Mouse (Mus musculus): ENCODE measurements at regions not wholly inside any gene's neighbourhood (a gene's known extent, or its start where the extent isn't known, plus 50 kb on each side); places are given as distances from the start of the nearest gene placed in this dataset.
"Not testable (repeated sequence)": the region's sequence is repeated elsewhere in the genome, so short reads cannot be mapped to it uniquely, and the experiment has no call there.

DNA sequence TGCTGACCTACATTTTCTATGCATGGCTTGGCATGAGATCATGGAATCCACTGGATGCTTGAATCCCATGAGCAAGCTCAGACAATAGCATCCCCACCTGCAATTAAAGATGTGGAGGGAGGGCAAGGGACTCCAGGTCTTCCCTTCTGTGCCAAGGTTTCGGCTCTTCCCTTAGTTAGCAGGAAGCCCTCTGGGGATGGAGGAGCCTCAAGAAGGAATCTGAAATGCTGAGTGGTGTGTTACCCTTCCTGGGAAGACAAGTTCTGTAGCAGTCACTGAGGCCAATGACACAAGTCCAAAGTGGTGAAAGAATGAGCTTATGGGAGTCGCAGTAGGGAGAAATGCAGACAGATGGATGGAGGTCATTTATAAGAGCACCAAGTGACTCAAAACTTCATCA lies 125.4 kb upstream of the Dapk1 start:
- no peak for DNase-seq (ENCODE audit: low read depth)

DNA sequence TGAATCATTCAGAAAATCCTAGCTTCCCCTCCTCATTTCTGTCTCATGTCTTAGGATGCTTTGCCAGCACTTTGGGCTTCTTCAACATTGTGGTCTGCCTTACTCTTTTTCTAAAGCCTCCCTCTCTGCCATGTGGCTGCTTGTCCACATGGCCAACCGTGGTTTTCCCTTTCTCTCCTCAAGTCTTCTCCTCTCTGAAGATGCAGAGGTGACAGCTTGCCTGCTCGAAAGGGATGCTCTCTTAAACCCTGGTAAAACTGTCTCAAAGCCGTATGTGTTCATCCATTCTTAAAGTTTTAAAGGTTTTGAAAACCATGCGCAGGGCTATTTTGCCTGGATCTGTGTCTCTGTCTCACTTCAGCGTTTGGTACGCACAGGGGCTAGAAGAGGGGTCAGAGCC lies 123.4 kb upstream of the Dapk1 start:
- no peak for DNase-seq (ENCODE audit: low read depth)

DNA sequence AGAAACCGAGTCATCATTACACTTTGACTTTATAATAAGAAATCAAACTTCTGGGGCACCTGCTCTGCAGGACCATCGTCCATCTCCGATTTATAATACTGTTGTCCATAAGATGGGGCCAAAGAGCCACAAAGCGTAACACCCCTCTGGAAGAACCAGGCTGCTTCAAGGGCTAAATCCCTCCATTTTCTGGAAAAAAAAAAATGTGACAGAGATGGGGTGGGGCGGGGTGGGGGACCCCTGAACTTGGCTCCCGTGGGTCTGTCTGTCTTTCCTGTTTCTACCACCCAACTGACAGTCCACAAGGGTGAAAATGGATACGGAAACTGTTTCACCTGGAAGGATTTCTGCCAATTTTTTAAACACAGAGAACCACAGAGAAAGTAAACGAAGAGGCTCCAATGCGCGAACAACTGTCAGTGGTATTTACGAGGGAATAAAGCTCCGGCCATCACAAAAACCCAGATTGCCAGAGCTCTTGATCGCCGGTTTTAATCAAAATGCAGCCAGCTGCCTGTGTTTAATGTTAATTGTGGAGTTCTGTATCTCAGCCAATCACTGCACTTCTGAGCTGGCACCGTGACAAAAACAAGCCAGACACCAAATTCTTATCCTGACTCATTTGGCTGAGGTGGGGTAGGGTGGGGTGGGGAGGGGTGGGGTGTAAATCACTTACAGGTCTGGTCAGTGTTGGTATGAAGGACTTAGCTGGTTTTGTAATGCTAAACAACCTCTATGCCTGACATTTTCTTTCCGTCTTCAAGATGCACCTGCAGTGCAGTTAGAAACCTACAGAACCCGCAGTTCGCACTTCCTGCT lies 122.5 kb upstream of the Dapk1 start:
- no peak for DNase-seq (ENCODE audit: low read depth)

DNA sequence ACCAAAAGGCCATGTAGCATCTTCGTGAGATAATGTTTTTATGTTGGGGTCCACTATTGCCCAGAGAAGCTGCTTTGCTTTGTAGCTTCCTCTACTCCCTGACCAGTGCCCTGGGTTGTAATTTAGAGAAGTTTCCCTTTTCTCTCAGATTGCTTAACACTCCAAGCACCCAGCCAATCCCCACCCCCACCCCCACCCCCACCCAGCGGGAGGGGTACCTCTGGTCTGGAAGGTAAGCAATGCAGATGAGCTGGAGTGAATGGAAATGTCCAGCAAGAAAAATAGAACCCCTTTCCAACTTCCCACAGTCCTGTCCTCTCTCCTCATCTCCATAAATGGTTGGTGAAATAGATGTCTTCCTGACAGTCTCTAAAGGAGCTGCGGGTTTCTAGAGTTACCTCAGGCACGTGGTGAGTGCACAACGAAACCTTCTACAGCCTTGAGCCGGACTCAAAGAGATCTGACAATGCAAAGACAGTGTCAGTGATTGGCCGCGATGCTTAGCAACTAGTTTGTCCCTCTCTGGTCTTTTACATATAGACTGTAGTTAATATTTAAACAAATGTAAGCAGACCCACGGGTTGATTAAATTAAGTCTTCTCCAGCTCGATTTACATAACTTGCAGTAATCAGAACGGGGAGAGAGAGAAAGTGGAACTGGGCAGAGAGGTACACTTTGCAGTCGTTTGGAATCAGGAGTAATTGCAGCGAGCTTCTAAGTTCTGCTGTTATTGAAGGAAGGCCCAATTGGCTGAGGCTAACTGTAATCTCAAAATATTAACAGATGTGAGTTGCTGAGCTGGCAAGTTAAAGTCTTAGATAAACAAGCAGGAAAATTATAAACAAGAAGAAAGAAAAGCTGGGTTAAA lies 121.7 kb upstream of the Dapk1 start:
- DNase-seq (ENCODE audit: low read depth): no peak

DNA sequence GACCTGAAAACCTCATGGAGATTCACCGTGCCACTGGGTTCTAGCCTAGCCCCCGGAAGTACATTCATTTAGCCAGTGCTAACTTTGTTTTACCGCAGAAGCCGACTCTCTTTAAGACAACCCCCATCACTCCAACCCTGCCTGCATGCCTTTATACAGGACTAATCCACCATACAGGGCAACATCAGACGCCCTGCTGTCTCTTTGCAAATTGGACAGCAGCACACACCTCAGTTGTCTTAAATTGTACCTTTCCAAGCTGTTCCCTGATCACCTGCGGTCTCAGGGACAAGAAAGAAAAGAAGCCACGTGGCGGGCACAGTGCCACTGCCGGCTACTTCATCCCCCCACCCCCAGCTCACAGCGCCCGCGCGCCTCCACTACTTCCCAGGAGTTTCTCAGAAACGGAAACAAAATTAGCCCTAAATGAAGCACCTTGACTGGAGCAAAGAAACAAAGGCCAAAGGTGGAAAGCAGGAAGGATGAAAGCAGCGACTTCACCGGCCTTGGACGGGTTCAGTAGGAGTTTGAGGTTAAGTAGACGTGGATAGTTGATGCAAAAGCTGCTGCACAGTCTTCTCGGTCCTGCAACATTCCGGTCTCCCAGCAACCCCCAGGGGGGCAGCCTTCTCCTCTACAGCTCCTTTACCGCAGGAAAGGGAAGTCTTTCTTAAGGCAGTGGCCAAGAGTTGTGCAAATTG lies 120.9 kb upstream of the Dapk1 start:
- no peak for DNase-seq (ENCODE audit: low read depth)

DNA sequence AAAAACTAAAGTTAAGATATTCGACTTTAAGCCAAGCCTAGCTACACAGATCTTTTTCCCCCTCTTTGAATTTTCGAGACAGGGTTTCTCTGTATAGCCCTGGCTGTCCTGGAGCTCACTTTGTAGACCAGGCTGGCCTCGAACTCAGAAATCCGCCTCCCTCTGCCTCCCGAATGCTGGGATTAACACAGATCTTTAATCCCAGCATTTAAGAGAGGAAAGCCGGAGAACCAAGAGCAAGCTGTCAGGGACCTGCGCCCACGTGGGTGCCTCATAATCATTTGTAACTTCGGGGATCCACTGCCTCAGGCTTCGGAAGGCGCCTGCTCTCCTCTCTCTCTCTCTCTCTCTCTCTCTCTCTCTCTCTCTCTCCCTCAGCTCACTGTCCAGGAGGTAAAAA lies 120.3 kb upstream of the Dapk1 start:
- not testable (repeated sequence) for DNase-seq (ENCODE audit: low read depth)

DNA sequence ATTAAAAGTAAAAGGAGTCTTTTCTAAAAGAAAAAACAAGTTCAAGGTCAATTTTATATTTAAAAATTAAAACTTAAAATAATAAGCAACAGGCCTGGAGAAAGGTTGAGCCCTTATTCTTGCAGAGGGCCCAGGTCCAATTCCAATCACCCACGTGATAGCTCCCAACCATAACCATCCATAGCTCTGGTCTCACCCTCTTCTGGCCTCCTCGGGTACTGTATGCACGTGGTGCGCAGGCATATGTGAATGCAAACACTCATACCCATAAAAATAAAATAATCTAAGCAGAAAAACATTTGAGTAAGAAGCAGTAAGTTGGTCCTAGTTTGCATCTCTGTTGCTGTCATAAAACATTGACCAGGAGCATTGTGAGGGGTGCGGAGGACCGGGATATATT lies 119.8 kb upstream of the Dapk1 start:
- DNase-seq (ENCODE audit: low read depth): no peak

DNA sequence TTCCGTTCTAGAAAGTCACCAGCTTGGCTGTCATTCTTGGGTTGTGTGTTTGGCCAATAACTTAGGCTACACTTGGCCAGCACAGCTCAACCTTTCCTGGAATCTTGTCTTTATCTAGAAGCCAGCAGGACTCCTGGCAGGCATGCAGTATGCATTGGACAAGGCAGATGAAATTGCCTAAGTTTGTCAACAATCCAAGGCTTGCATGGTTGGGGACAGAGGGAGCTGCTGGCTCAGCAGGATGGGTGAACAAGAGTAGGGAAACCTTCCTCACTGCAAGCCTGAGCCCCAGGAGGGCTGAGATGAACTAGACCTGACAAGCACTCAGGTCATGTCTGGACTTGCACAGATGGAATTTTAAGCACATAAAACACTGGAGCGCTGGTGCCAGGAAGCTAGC lies 115.6 kb upstream of the Dapk1 start:
- DNase-seq (ENCODE audit: low read depth): no peak

DNA sequence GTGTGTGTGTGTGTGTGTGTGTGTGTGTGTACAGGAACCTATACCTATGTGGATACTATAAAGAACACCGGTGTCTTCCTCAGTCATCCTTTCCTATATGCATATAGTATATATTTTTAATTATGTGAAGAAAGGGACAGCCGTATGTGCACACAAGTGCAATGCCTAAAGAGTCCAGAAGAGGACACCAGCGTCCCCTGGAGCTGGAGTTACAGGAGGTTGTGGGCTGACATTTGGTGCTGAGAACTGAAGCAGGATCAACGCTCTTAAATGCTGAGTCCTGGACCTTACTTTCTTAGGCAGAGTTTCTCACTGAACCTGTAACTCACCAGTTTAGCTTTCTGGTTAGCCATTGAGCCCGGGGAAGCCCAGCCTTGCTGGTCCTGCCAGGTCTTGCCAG lies 114.9 kb upstream of the Dapk1 start:
- no peak for DNase-seq (ENCODE audit: low read depth)

DNA sequence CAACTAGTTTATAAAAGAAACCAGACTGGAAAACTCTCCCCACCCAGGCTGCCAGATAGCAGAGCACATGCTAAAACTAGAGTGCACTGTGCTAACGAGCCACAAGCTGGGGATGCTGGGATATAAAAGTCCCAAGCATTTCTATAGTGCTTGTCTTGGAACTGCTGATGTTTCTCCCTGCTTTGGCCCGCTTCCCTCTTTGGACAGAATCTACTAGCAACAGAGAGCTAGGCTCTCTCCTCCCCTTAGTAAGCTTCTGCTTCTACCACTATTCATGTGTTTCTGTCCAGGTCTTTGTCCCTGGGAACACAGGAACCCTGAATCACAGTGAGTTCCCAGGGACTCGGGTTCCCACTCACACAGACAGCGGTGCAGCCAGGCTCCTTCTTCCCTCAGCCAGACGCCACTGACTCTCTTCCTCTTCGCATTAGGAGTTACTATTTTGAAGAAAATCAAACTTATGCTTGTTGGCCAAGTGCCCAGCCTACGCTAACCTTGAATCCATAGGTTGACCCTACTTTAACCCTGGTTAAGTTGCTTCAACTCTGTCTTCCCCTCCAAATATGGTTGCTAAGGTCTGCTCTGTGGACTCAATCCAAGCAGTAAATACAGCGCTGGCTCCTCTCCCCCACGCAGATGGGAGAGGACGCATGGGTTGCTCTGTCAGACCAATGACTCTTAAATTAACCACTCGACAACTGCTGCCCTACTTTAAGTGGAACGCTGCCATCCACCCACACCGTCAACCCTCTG lies 113.4 kb upstream of the Dapk1 start:
- DNase-seq (ENCODE audit: low read depth): no peak

DNA sequence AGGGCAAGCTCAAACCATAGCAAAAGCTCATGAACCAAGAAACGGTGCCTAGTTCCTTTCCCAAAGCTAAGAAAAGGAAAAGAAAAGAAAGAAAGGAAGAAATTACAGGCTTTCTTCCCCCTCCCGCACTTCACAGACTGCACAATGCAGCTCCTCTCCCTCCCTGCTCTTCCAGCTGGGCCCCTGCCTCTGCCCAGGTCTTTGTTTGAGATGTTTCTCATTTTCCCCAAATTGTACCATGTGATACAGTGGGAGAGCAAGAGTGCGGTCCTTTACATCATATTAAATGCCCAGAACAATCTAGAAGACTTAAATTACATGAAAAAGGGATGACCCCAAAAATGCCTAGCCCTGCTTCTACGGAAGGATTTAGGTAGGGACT lies 112.9 kb upstream of the Dapk1 start:
- DNase-seq (ENCODE audit: low read depth): no peak

DNA sequence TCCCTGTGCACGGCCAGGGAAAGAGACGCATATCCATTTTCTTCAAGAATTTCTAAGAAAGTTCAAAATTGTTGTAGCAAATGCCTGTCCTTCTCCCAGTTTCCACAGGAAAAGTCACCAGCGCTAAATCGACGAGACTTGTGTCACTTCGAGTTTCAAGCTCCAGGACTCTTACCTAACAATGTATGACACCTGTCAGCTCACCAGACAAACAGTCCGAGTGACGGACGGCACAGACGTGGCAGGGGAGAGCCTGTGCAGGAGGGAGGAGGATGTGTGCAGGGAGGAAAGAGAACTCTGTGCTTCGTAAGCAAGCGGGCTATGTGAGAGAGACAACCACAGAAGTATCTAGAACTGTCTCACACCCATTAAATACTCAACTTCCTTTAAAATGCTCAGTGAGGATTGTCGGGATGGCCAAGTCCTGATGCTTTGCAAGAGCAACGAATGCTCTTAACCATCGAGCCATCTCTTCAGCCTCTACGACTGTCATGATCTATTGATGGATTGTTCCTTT lies 109.7 kb upstream of the Dapk1 start:
- no peak for DNase-seq (ENCODE audit: low read depth)

DNA sequence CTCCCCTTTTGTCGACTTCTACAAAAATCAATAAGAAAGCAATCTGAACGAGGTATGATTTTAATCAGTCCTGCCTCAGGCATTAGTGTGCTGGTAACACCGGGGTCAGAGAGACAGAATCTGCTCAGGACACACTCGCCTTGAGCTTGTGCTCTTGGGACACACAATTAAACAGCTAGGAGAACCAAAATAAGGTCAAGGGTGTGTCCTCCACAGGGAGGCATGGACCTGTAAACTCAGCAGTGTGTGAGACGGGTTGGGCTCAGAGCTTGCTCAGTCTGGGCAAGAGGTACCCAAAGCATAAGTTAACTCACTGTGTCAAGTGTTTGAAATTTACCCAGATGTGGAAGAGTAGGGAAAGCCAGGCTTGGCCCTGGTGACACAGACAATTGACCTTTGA lies 107.9 kb upstream of the Dapk1 start:
- DNase-seq (ENCODE audit: low read depth): no peak

DNA sequence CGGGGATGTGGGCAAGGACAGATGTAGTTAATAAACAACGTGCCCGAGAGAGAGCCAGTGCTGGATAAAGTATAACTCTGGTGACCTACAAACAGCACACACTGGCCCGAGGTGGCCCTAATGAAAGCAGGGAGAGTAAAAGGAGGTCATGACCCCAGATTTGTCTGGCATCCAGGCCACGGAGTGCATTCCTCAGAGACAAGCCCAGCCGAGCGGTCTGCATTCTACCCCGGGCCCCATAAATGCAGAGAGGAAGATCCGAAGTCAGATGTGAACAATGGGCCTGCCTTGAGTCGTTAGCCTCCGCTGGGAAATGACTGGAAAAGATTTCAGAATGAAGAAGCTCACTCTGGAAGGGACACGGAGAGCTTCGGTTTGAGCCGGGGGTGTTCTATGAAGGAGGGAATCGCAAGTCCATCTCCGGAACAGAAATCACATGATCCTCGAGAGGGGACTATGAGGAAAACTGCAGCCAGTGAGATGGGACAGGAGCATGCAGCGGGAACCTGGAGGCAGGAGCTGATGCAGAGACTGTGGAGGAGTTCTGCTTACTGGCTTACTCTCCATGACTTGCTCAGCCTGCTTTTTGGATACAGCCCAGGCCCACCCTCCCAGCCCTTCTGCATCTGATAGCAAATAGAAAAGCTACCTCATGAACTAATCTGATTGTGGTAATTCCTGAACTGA lies 103.9 kb upstream of the Dapk1 start:
- no peak for DNase-seq (ENCODE audit: low read depth)

DNA sequence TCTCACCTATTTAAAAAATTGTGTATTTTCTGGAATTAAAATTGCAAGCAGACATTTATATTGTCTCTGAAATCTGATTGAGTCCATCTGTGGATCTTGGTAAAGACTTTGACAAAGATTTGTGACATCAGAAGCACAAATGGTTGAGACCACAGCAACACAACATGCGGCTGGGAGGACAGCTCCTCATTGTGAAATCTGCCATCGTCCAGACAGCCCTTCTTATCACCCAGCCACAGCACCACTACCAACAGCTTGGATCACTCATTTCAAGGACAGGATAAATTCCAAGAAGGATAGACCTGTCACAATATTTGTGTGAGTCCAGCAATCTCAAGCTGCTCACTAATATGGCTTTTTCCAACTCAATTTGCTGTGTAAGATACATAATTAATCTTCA lies 97.6 kb upstream of the Dapk1 start:
- DNase-seq (ENCODE audit: low read depth): no peak

DNA sequence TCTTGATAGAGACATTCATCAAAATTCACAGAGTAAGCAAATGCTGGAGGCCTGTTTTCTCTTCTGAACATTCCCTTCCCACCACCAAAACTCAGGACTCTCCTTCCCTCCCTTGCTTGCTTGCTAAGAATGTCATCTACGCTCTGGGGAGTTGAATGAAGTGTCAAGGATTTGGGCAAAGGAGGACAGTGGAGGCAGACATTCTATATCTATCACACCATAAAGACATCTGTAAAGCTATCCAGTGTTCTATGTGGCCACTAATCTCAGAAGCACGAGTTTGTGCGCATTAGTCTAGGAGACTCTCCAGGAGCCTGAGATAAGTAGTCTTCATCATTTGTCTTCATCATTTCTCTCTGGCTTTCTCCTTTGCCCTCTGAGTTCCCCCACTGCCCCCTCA lies 94.1 kb upstream of the Dapk1 start:
- no peak for DNase-seq (ENCODE audit: low read depth)

DNA sequence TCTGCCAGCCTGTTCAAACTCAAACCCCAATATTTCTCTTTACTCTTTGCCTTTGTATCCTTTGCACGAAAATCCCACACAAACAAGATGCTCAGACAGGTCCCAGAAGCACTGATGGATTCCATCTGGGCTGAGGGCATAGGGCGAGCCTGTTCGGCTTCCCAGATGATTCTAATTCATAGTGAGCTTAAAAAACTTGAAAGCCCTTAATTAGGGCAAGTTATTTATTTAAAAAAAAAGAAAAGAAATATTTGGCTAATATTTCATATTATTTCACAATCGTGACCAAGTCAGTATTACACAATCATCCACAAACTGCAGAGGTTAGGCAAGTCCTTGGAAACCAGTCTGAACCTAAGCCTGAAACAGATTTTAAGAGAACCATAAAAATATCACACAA lies 93.7 kb upstream of the Dapk1 start:
- DNase-seq (ENCODE audit: low read depth): no peak

DNA sequence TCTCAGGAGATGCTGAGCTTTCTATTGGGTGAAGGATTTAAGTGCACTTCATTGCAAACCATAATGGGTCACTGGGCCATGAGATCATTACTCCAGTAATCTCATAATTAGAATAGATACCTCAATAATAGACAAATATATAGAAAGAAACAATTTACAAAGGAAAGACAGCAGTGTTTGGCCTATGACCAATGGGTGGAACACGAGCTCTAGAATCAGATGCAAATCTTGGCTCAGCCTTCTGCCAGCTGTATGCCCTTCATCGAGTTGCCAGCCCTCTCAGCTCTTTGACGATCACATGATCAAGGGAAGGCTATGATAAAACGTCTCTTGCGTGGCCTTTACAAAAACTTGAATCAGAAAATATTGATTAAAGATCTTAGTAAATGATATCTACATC lies 92.9 kb upstream of the Dapk1 start:
- DNase-seq (ENCODE audit: low read depth): no peak

DNA sequence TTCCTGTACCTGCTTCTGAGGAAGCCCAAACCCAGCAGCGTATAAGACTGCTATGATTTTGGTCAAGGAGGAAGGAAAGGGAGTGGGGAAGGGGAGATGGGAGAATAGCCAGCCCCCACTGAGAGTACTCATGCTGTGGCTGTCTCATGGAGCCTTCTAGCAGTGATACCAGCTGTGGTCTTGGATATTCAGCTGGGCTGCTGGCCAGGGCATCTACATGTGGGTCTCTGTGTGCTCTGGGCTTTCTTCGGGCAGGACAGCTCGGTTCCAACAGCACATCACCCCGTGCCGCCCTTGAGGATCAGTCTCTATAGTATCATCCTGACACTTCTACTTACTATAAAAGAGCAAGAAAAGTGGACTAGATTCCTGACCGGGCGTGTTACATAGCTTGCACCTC lies 90.6 kb upstream of the Dapk1 start:
- DNase-seq (ENCODE audit: low read depth): no peak

DNA sequence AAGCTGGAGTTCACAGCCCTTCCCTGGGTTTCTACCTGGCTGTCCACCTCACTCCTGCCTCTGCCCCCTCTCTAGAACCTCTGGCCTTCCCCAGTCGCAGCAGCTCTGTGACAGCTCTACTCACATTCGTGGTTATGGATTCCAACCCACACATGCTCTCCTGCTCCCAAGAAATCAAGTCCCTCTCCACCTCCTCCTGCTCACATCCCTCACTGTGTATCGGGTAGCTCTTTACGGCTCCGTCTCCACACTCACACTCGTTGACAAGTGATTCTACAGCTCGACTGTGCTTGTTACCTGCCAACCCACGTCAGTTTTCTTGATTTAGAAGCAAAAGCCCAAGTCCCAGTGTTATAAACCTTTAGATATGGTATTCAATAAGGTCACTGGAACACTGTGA lies 90.1 kb upstream of the Dapk1 start:
- no peak for DNase-seq (ENCODE audit: low read depth)

DNA sequence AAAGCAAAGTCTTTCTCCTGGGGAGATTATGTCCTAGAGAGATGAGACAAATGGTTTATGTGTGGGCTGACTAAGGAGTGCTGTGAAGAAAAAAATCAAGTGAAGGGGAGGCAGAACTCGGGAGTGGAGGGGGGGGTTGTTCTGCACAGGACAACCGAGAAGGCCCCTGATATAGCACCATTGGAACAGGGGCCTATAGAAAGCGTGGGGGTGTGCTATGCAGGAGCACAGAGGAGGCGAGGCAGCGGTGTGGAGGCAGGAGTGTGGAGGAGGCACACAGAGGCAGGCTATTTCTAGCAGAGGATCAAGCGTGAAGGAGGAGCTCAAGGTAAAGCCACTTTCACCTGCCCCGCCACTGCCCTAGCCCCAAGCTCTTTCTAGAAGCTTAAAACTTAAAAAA lies 88.0 kb upstream of the Dapk1 start:
- no peak for DNase-seq (ENCODE audit: low read depth)
